Mouse (Mus musculus) forebrain, embryonic 13.5 days (tissue): ENCODE measurements at regions not wholly inside any gene's neighbourhood (a gene's known extent, or its start where the extent isn't known, plus 50 kb on each side); places are given as distances from the start of the nearest gene placed in this dataset.
A peak's percentile ranks its signal among the peaks of the same experiment; 100 is the strongest.

ENCODE experiments used
- ATAC-seq: fragments of 200-750 bp; cut with Nextera tagmentation; 2 replicates; pipeline ENCODE4 v1.8.0; 2017
- H3K27ac ChIP-seq: fragments of 300-500 bp; sonication (generic); 2 replicates; pipeline ENCODE4 v1.5.1; 2015; ENCODE audit warnings: inconsistent platforms, mild to moderate bottlenecking, moderate library complexity
- H3K27me3 ChIP-seq: fragments of 300-500 bp; sonication (generic); 2 replicates; pipeline ENCODE4 v1.6.1; 2015; ENCODE audit warnings: mild to moderate bottlenecking, inconsistent platforms
- H3K36me3 ChIP-seq: fragments of 300-500 bp; sonication (generic); 2 replicates; pipeline ENCODE4 v1.6.1; 2015; ENCODE audit warnings: mild to moderate bottlenecking, inconsistent platforms; ENCODE audit not compliant: poor library complexity, severe bottlenecking
- H3K4me1 ChIP-seq: fragments of 300-500 bp; sonication (generic); 2 replicates; pipeline ENCODE4 v1.6.1; 2015; ENCODE audit warnings: inconsistent platforms
- H3K4me2 ChIP-seq: fragments of 300-500 bp; sonication (generic); 2 replicates; pipeline ENCODE4 v1.6.1; 2015; ENCODE audit warnings: inconsistent platforms, mild to moderate bottlenecking, moderate library complexity
- H3K4me3 ChIP-seq: fragments of 300-500 bp; sonication (generic); 2 replicates; pipeline ENCODE4 v1.5.1; 2015; ENCODE audit warnings: mild to moderate bottlenecking, inconsistent platforms
- H3K9ac ChIP-seq: fragments of 300-500 bp; sonication (generic); 2 replicates; pipeline ENCODE4 v1.6.1; 2015; ENCODE audit warnings: mild to moderate bottlenecking, inconsistent platforms
- H3K9me3 ChIP-seq: fragments of 300-500 bp; sonication (generic); replicated peaks from 2 replicates; pipeline ENCODE4 v1.6.1; 2016; ENCODE audit warnings: inconsistent platforms
- WGBS: fragments of 180-500 bp; shearing (Covaris S2); methylation state at CpG from one replicate; pipeline ENCODE4 v1.1.7; 2015; 5-methylcytosine and 5-hydroxymethylcytosine counted together

- H3K36me3 ChIP-seq: no peaks in the 10 kb centered on the region
- ATAC-seq: no peak
- H3K9me3 ChIP-seq: no peaks in the 10 kb centered on the region
- no peak overlapping the region for H3K4me2 ChIP-seq
- 24% methylated on average over 3 of the region's 3 CpGs for WGBS
- no peak overlapping the region for H3K27ac ChIP-seq
- H3K27me3 ChIP-seq: no peaks in the 10 kb centered on the region
- H3K4me3 ChIP-seq: no peak overlapping the region
- H3K4me1 ChIP-seq: peaks cover 11% of the 10 kb centered on the region
- H3K9ac ChIP-seq: no peak overlapping the region
Observed at GRCm38 (mm10) chr1:185080118-185080517, 80.7 kb upstream of the Mark1 start.

GRCm38 (mm10) chr1:185079331-185079880 is 80.0 kb upstream of the Mark1 start:
- 21% methylated on average over 5 of the region's 5 CpGs for WGBS
- no peak overlapping the region for H3K4me3 ChIP-seq
- H3K4me1 ChIP-seq: peaks cover 11% of the 10 kb centered on the region
- 0 out of 2 replicates have a peak, but pooled peaks have one; percentile 38 for ATAC-seq
- no peak overlapping the region for H3K9ac ChIP-seq
- H3K27ac ChIP-seq: peak overlapping the region; percentile 54
- no peaks in the 10 kb centered on the region for H3K27me3 ChIP-seq
- no peak overlapping the region for H3K4me2 ChIP-seq
- H3K9me3 ChIP-seq: no peaks in the 10 kb centered on the region
- no peaks in the 10 kb centered on the region for H3K36me3 ChIP-seq

- no peaks in the 10 kb centered on the region for H3K36me3 ChIP-seq
- no peak overlapping the region for H3K4me2 ChIP-seq
- no peak overlapping the region for H3K9ac ChIP-seq
- H3K9me3 ChIP-seq: no peaks in the 10 kb centered on the region
- no peak overlapping the region for H3K4me3 ChIP-seq
- H3K27me3 ChIP-seq: no peaks in the 10 kb centered on the region
- whole genome bisulfite sequencing: 85% methylated on average over 5 of the region's 5 CpGs
- H3K27ac ChIP-seq: no peak overlapping the region
- 0 out of 2 replicates have a peak, but pooled peaks cover under 1% of the 10 kb centered on the region for H3K4me1 ChIP-seq
- no peak for ATAC-seq
Observed at GRCm38 (mm10) chr1:185074001-185074400, 74.6 kb upstream of the Mark1 start.

GRCm38 (mm10) chr1:185072766-185073165 is 73.4 kb upstream of the Mark1 start:
- no peak for ATAC-seq
- Histone ChIP-seq H3K4me3 (no peak overlapping the region), H3K4me1 (no peaks in the 10 kb centered on the region), H3K9me3 (no peaks in the 10 kb centered on the region), H3K27ac (no peak overlapping the region), H3K36me3 (no peaks in the 10 kb centered on the region), H3K27me3 (no peaks in the 10 kb centered on the region), H3K9ac (no peak overlapping the region), H3K4me2 (no peak overlapping the region)
- 80% methylated on average over 6 of the region's 6 CpGs for WGBS

GRCm38 (mm10) chr1:185071566-185071965 is 72.2 kb upstream of the Mark1 start:
- H3K4me1 ChIP-seq: no peaks in the 10 kb centered on the region
- H3K36me3 ChIP-seq: no peaks in the 10 kb centered on the region
- no peak overlapping the region for H3K9ac ChIP-seq
- H3K27ac ChIP-seq: no peak overlapping the region
- no peaks in the 10 kb centered on the region for H3K9me3 ChIP-seq
- H3K4me3 ChIP-seq: no peak overlapping the region
- no peak for ATAC-seq
- 76% methylated on average over 7 of the region's 7 CpGs for WGBS
- H3K4me2 ChIP-seq: no peak overlapping the region
- no peaks in the 10 kb centered on the region for H3K27me3 ChIP-seq

GRCm38 (mm10) chr1:185070853-185071149 is 71.4 kb upstream of the Mark1 start:
- H3K4me2 ChIP-seq: no peak overlapping the region
- H3K27me3 ChIP-seq: no peaks in the 10 kb centered on the region
- H3K4me3 ChIP-seq: no peak overlapping the region
- H3K4me1 ChIP-seq: no peaks in the 10 kb centered on the region
- H3K9ac ChIP-seq: no peak overlapping the region
- H3K27ac ChIP-seq: no peak overlapping the region
- no peaks in the 10 kb centered on the region for H3K36me3 ChIP-seq
- no peak for ATAC-seq
- H3K9me3 ChIP-seq: no peaks in the 10 kb centered on the region
- 91% methylated on average over 3 of the region's 3 CpGs for WGBS

- Histone ChIP-seq H3K4me3 (no peak overlapping the region), H3K27ac (no peak overlapping the region), H3K4me1 (no peaks in the 10 kb centered on the region), H3K9me3 (no peaks in the 10 kb centered on the region), H3K9ac (no peak overlapping the region), H3K4me2 (no peak overlapping the region), H3K36me3 (no peaks in the 10 kb centered on the region), H3K27me3 (no peaks in the 10 kb centered on the region)
- no peak; the same call in 1 of the 2 replicates for ATAC-seq
- WGBS: 79% methylated on average over 10 of the region's 10 CpGs
Observed at GRCm38 (mm10) chr1:185070062-185070852, 70.9 kb upstream of the Mark1 start.

- no peaks in the 10 kb centered on the region for H3K4me1 ChIP-seq
- no peaks in the 10 kb centered on the region for H3K9me3 ChIP-seq
- no peak for ATAC-seq
- H3K4me2 ChIP-seq: no peak overlapping the region
- H3K4me3 ChIP-seq: no peak overlapping the region
- no peaks in the 10 kb centered on the region for H3K36me3 ChIP-seq
- 92% methylated on average over 6 of the region's 6 CpGs for WGBS
- H3K9ac ChIP-seq: no peak overlapping the region
- H3K27me3 ChIP-seq: no peaks in the 10 kb centered on the region
- H3K27ac ChIP-seq: no peak overlapping the region
Observed at GRCm38 (mm10) chr1:185068136-185068535, 68.8 kb upstream of the Mark1 start.

- Histone ChIP-seq H3K4me3 (no peak overlapping the region), H3K4me1 (no peaks in the 10 kb centered on the region), H3K27ac (no peak overlapping the region), H3K9me3 (no peaks in the 10 kb centered on the region), H3K36me3 (no peaks in the 10 kb centered on the region), H3K4me2 (no peak overlapping the region), H3K9ac (no peak overlapping the region), H3K27me3 (no peaks in the 10 kb centered on the region)
- WGBS: 86% methylated on average over 5 of the region's 5 CpGs
- no peak for ATAC-seq
Observed at GRCm38 (mm10) chr1:185067661-185068060, 68.3 kb upstream of the Mark1 start.

- ATAC-seq: no peak
- Histone ChIP-seq H3K4me2 (no peak overlapping the region), H3K27ac (no peak overlapping the region), H3K36me3 (no peaks in the 10 kb centered on the region), H3K4me1 (no peaks in the 10 kb centered on the region), H3K9ac (no peak overlapping the region), H3K9me3 (no peaks in the 10 kb centered on the region), H3K27me3 (no peaks in the 10 kb centered on the region), H3K4me3 (no peak overlapping the region)
- 81% methylated on average over 3 of the region's 3 CpGs for WGBS
Observed at GRCm38 (mm10) chr1:185065056-185065455, 65.7 kb upstream of the Mark1 start.

GRCm38 (mm10) chr1:185062103-185062502 is 62.7 kb upstream of the Mark1 start:
- 79% methylated on average over 11 of the region's 11 CpGs for WGBS

GRCm38 (mm10) chr1:185057443-185057842 is 58.1 kb upstream of the Mark1 start:
- no peak overlapping the region for H3K9ac ChIP-seq
- no peaks in the 10 kb centered on the region for H3K27me3 ChIP-seq
- WGBS: 93% methylated on average over 15 of the region's 15 CpGs
- no peaks in the 10 kb centered on the region for H3K36me3 ChIP-seq
- no peak overlapping the region for H3K27ac ChIP-seq
- ATAC-seq: no peak
- H3K4me1 ChIP-seq: no peaks in the 10 kb centered on the region
- H3K4me2 ChIP-seq: no peak overlapping the region
- H3K4me3 ChIP-seq: no peak overlapping the region
- no peaks in the 10 kb centered on the region for H3K9me3 ChIP-seq

More at GRCm38 (mm10) chr1:185062103-185062502, 62.7 kb upstream of the Mark1 start:
- H3K4me1 ChIP-seq: no peaks in the 10 kb centered on the region
- H3K4me2 ChIP-seq: no peak overlapping the region
- H3K36me3 ChIP-seq: no peaks in the 10 kb centered on the region
- no peaks in the 10 kb centered on the region for H3K27me3 ChIP-seq
- H3K9me3 ChIP-seq: no peaks in the 10 kb centered on the region
- no peak overlapping the region for H3K4me3 ChIP-seq
- H3K27ac ChIP-seq: no peak overlapping the region
- H3K9ac ChIP-seq: no peak overlapping the region
- no peak for ATAC-seq

- Histone ChIP-seq H3K36me3 (no peaks in the 10 kb centered on the region), H3K4me3 (no peak overlapping the region), H3K9ac (no peak overlapping the region), H3K9me3 (no peaks in the 10 kb centered on the region), H3K4me1 (no peaks in the 10 kb centered on the region), H3K27me3 (no peaks in the 10 kb centered on the region), H3K4me2 (no peak overlapping the region), H3K27ac (no peak overlapping the region)
- 87% methylated on average over 6 of the region's 6 CpGs for WGBS
- ATAC-seq: no peak
Observed at GRCm38 (mm10) chr1:185052700-185053099, 53.3 kb upstream of the Mark1 start.
